Mouse (Mus musculus) thymus, postnatal 0 days (tissue): ENCODE measurements at regions not wholly inside any gene's neighbourhood (a gene's known extent, or its start where the extent isn't known, plus 50 kb on each side); places are given as distances from the start of the nearest gene placed in this dataset.
A peak's percentile ranks its signal among the peaks of the same experiment; 100 is the strongest.

Experiments used
- DNase-seq: peaks from one replicate; pipeline ENCODE4 v3.0.0-alpha.2; 2015; ENCODE audit warnings: low spot score

GRCm38 (mm10) chr15:67391918-67392317 is 891.2 kb upstream of the Lrrc6 start:
- DNase-seq, result no peak

- no peak for DNase-seq
Measured at GRCm38 (mm10) chr15:67388514-67388913, 887.8 kb upstream of the Lrrc6 start.

GRCm38 (mm10) chr15:67386896-67387295 is 886.2 kb upstream of the Lrrc6 start:
- no peak for DNase-seq

- DNase-seq, result no peak
Measured at GRCm38 (mm10) chr15:67373599-67373998, 872.9 kb upstream of the Lrrc6 start.

- DNase-seq, result no peak
Measured at GRCm38 (mm10) chr15:67373030-67373429, 872.3 kb upstream of the Lrrc6 start.

- no peak for DNase-seq
Measured at GRCm38 (mm10) chr15:67364099-67364756, 863.5 kb upstream of the Lrrc6 start.

- DNase-seq, result peak; percentile 9
Measured at GRCm38 (mm10) chr15:67361012-67361571, 860.4 kb upstream of the Lrrc6 start.

GRCm38 (mm10) chr15:67357867-67358266 is 857.2 kb upstream of the Lrrc6 start:
- DNase-seq, result no peak

- DNase-seq, result no peak
Measured at GRCm38 (mm10) chr15:67355334-67355733, 854.6 kb upstream of the Lrrc6 start.

- DNase-seq, result no peak
Measured at GRCm38 (mm10) chr15:67354598-67355159, 854.0 kb upstream of the Lrrc6 start.

- DNase-seq, result no peak
Measured at GRCm38 (mm10) chr15:67349501-67349900, 848.8 kb upstream of the Lrrc6 start.

GRCm38 (mm10) chr15:67345179-67346148 is 844.8 kb upstream of the Lrrc6 start:
- DNase-seq, result peak; percentile 16

- no peak for DNase-seq
Measured at GRCm38 (mm10) chr15:67342050-67342449, 841.3 kb upstream of the Lrrc6 start.

- DNase-seq, result no peak
Measured at GRCm38 (mm10) chr15:67337040-67337395, 836.3 kb upstream of the Lrrc6 start.

GRCm38 (mm10) chr15:67336294-67337039 is 835.8 kb upstream of the Lrrc6 start:
- DNase-seq, result no peak

- DNase-seq, result no peak
Measured at GRCm38 (mm10) chr15:67332521-67332920, 831.8 kb upstream of the Lrrc6 start.

GRCm38 (mm10) chr15:67320292-67320691 is 819.6 kb upstream of the Lrrc6 start:
- no peak for DNase-seq

- no peak for DNase-seq
Measured at GRCm38 (mm10) chr15:67315202-67315601, 814.5 kb upstream of the Lrrc6 start.

- DNase-seq, result no peak
Measured at GRCm38 (mm10) chr15:67313648-67314047, 812.9 kb upstream of the Lrrc6 start.

GRCm38 (mm10) chr15:67305681-67306080 is 805.0 kb upstream of the Lrrc6 start:
- no peak for DNase-seq

GRCm38 (mm10) chr15:67303804-67304203 is 803.1 kb upstream of the Lrrc6 start:
- no peak for DNase-seq
